Mouse (Mus musculus): ENCODE measurements around the gene Trim40. TPM values are rescaled to one million over a fixed set of nuclear protein-coding genes. Genes with fewer than 3 reads are reported as not detected.

Gene Trim40
- total and polyA plus RNA-seq, 2 experiments from 2014 or later, result not detected

- Histone ChIP-seq H3K4me2 (ENCODE audit: low read depth, low read length) (0 out of 2 replicates have a peak overlapping the region, but pooled peaks have one; percentile 12), H3K9ac (replicated peaks; ENCODE audit: low read depth, low read length) (no peak overlapping the region), H3K4me1 (ENCODE audit: control insufficient read depth, insufficient read depth) (no peaks in the 10 kb centered on the region), H3K36me3 (replicated peaks; ENCODE audit: control insufficient read depth, insufficient read depth, low read length) (no peaks in the 10 kb centered on the region), H3K4me3 (ENCODE audit: low read depth, low read length) (no peak overlapping the region), H3K9me3 (replicated peaks; ENCODE audit: control insufficient read depth, low read length) (no peaks in the 10 kb centered on the region), H3K27me3 (ENCODE audit: control insufficient read depth, insufficient read depth, low read length) (peaks cover 26% of the 10 kb centered on the region), H3K27ac (ENCODE audit: low read depth) (no peak overlapping the region)
- ATAC-seq (ENCODE audit: insufficient read depth, low read depth), result no peak
- no peak for DNase-seq (ENCODE audit: low spot score)
- TF ChIP-seq EP300 (IDR thresholded peaks at IDR 0.05; ENCODE audit: low read depth) (no peak), CTCF (IDR thresholded peaks at IDR 0.05; ENCODE audit: low read depth) (no peak)
- WGBS, result 55% methylated on average over 25 of the region's 25 CpGs
These were observed 19.7 kb downstream of the Trim40 start for GRCm38 (mm10) chr17:36869955-36870810.

DNA sequence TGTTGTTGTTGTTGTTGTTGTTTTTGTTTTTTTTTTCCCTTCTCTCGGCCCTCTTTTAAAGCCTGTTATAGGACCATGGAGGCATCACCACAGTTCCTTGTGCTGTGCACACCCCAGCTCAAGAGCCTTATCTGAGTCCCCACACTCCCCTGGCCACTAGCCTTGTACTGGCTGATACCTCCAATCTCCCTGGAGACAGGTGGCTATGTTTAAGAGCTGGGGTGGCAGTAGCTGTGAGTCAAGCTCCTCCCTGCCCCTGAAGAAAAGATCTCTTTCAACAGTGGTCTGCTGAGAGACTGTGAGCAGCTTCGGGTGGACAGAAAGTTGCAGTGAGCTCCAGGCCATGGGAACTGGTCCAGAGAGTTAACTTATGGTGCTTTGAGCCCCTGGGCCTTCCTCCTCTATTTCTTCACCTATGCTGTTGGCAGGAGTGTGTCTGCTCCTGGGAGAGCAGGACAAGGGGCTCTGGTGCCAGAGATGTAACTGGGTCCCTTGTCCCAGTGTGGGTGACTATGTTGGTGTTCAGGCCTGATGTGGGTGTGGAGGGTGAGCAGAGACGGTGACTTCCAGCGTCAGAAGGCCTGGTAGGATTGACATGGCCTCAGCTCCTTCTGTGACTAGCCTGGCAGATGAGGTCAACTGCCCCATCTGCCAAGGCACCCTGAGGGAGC is 20.5 kb downstream of the Trim40 start, which contains the start of gene Trim10:
Gene Trim10, plus strand, starts transcription at position 291 of the 671 bp plus-strand sequence.
- TF ChIP-seq CTCF (IDR thresholded peaks at IDR 0.05; ENCODE audit: low read depth) (no peak), EP300 (IDR thresholded peaks at IDR 0.05; ENCODE audit: low read depth) (no peak)
- WGBS, result 71% methylated on average over 4 of the region's 4 CpGs
- no peak within 1 kb of the TSS for H3K27ac ChIP-seq (ENCODE audit: low read depth)
- peaks cover 29% of the 10 kb centered on the region for H3K27me3 ChIP-seq (ENCODE audit: control insufficient read depth, insufficient read depth, low read length)
- no peaks in the 10 kb centered on the region for H3K9me3 ChIP-seq (replicated peaks; ENCODE audit: control insufficient read depth, low read length)
- ATAC-seq (ENCODE audit: insufficient read depth, low read depth) (no peak), DNase-seq (ENCODE audit: low spot score) (no peak)
- H3K4me3 ChIP-seq (ENCODE audit: low read depth, low read length), result no peak within 1 kb of the TSS
- no peaks in the 10 kb centered on the region for H3K4me1 ChIP-seq (ENCODE audit: control insufficient read depth, insufficient read depth)
- 0 out of 2 replicates have a peak within 1 kb of the TSS, but pooled peaks have one; percentile 12 for H3K4me2 ChIP-seq (ENCODE audit: low read depth, low read length)
- no peak within 1 kb of the TSS for H3K9ac ChIP-seq (replicated peaks; ENCODE audit: low read depth, low read length)
- no peaks in the 10 kb centered on the region for H3K36me3 ChIP-seq (replicated peaks; ENCODE audit: control insufficient read depth, insufficient read depth, low read length)

DNA sequence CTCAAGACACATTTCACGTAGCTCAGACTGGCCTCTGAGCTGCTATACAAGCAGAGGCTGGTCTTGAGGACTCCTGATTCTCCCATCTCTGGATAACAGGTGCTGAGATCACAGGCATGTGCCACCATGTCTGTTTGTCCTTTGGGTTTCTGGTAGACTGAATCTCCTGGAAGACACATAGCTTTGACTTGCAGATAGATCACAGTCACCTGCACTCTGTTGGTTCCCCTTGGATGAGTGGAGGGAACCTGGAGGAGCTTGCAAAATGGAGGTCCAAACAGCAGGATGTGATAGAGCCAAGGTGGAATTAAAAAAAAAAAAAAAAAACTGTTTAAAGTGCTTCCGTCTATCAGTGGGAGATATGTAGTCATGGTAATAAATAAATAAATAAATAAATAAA is 21.1 kb downstream of the Trim40 start:
- TF ChIP-seq CTCF (IDR thresholded peaks at IDR 0.05; ENCODE audit: low read depth) (no peak), EP300 (IDR thresholded peaks at IDR 0.05; ENCODE audit: low read depth) (no peak)
- H3K36me3 ChIP-seq (replicated peaks; ENCODE audit: control insufficient read depth, insufficient read depth, low read length), result no peaks in the 10 kb centered on the region
- DNase-seq (ENCODE audit: low spot score), result no peak
- H3K4me1 ChIP-seq (ENCODE audit: control insufficient read depth, insufficient read depth), result no peaks in the 10 kb centered on the region
- H3K4me2 ChIP-seq (ENCODE audit: low read depth, low read length), result no peak overlapping the region
- no peak overlapping the region for H3K27ac ChIP-seq (ENCODE audit: low read depth)
- H3K9me3 ChIP-seq (replicated peaks; ENCODE audit: control insufficient read depth, low read length), result no peaks in the 10 kb centered on the region
- peaks cover 33% of the 10 kb centered on the region for H3K27me3 ChIP-seq (ENCODE audit: control insufficient read depth, insufficient read depth, low read length)
- WGBS, result 87% methylated on average over 2 of the region's 2 CpGs
- no peak overlapping the region for H3K4me3 ChIP-seq (ENCODE audit: low read depth, low read length)
- no peak for ATAC-seq (ENCODE audit: insufficient read depth, low read depth)
- no peak overlapping the region for H3K9ac ChIP-seq (replicated peaks; ENCODE audit: low read depth, low read length)

GRCm38 (mm10) chr17:36866719-36867527 is 23.0 kb downstream of the Trim40 start, which contains the start of gene Trim15:
Gene Trim15 (minus strand): TSS chr17:36867210.
- Histone ChIP-seq H3K9me3 (replicated peaks; ENCODE audit: control insufficient read depth, low read length) (no peaks in the 10 kb centered on the region), H3K27me3 (ENCODE audit: control insufficient read depth, insufficient read depth, low read length) (peaks cover 33% of the 10 kb centered on the region), H3K4me2 (ENCODE audit: low read depth, low read length) (0 out of 2 replicates have a peak within 1 kb of the TSS, but pooled peaks have one; percentile 21), H3K27ac (ENCODE audit: low read depth) (no peak within 1 kb of the TSS), H3K9ac (replicated peaks; ENCODE audit: low read depth, low read length) (no peak within 1 kb of the TSS), H3K4me3 (ENCODE audit: low read depth, low read length) (0 out of 2 replicates have a peak within 1 kb of the TSS, but pooled peaks have one; percentile 13), H3K36me3 (replicated peaks; ENCODE audit: control insufficient read depth, insufficient read depth, low read length) (no peaks in the 10 kb centered on the region), H3K4me1 (ENCODE audit: control insufficient read depth, insufficient read depth) (no peaks in the 10 kb centered on the region)
- 10% methylated on average over 29 of the region's 29 CpGs for WGBS
- DNase-seq (ENCODE audit: low spot score) (no peak), ATAC-seq (ENCODE audit: insufficient read depth, low read depth) (no peak)
- TF ChIP-seq EP300 (IDR thresholded peaks at IDR 0.05; ENCODE audit: low read depth) (no peak), CTCF (IDR thresholded peaks at IDR 0.05; ENCODE audit: low read depth) (no peak)

DNA sequence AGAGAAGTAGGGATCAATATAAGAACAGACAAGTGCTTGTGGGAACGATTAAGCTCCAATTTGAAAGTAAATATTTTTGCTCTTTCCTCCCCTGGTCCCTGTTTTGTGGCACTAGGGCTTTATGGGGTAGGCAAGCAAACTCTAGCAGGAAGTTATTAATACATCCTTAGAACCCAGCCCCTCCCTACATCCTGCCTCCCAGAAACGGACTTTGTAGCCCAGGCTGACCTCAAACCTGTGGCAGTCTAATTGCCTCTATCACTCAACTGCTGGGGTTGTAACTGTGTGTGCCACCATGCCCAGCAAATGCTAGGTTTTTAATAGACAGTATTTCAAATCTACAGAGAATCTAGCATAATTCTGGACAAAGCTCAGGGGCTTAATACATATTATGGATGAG is 28.2 kb downstream of the Trim40 start:
- Histone ChIP-seq H3K36me3 (replicated peaks; ENCODE audit: control insufficient read depth, insufficient read depth, low read length) (peaks cover 27% of the 10 kb centered on the region), H3K27ac (ENCODE audit: low read depth) (no peak overlapping the region), H3K4me3 (ENCODE audit: low read depth, low read length) (no peak overlapping the region), H3K9ac (replicated peaks; ENCODE audit: low read depth, low read length) (no peak overlapping the region), H3K4me1 (ENCODE audit: control insufficient read depth, insufficient read depth) (no peaks in the 10 kb centered on the region), H3K27me3 (ENCODE audit: control insufficient read depth, insufficient read depth, low read length) (peaks cover 20% of the 10 kb centered on the region), H3K4me2 (ENCODE audit: low read depth, low read length) (no peak overlapping the region), H3K9me3 (replicated peaks; ENCODE audit: control insufficient read depth, low read length) (no peaks in the 10 kb centered on the region)
- DNase-seq (ENCODE audit: low spot score), result no peak
- 61% methylated on average over 2 of the region's 2 CpGs for WGBS
- no peak for ATAC-seq (ENCODE audit: insufficient read depth, low read depth)
- TF ChIP-seq EP300 (IDR thresholded peaks at IDR 0.05; ENCODE audit: low read depth) (no peak), CTCF (IDR thresholded peaks at IDR 0.05; ENCODE audit: low read depth) (no peak)

Data from heart, postnatal 0 days (tissue).